Mouse (Mus musculus) MEL (cell line): Measurements from ENCODE around the gene Nkx2-3. TPM values are rescaled to one million over a fixed set of nuclear protein-coding genes. Genes with fewer than 3 reads are reported as not detected.

Experiments used
- DNase-seq: peaks from one replicate; pipeline ENCODE4 v3.0.0; 2011; ENCODE audit warnings: low read depth, low spot score
- H3K27ac ChIP-seq: 2 replicates; pipeline ENCODE4 v1.5.1; 2012; ENCODE audit warnings: low read depth, mild to moderate bottlenecking, control low read depth, low read length, moderate library complexity; ENCODE audit not compliant: control insufficient read depth
- H3K27me3 ChIP-seq, 2 experiments: fragments of 150-350 bp in 1 of 2; sonication (generic) in 1 of 2; 2 replicates each; pipeline ENCODE4 v1.6.1; 2012; ENCODE audit warnings: low read length in 2 of 2, mild to moderate bottlenecking in 2 of 2, improper control_type of control experiment in 1 of 2, moderate library complexity in 1 of 2; ENCODE audit not compliant: insufficient read depth in 2 of 2, control insufficient read depth in 1 of 2
- H3K36me3 ChIP-seq, 2 experiments: 2 replicates each; pipeline ENCODE4 v1.6.1; 2012 to 2014; ENCODE audit warnings: low read length in 2 of 2, improper control_type of control experiment in 1 of 2, inconsistent platforms in 1 of 2, mild to moderate bottlenecking in 1 of 2; ENCODE audit not compliant: insufficient read depth in 2 of 2, control insufficient read depth in 1 of 2
- H3K4me1 ChIP-seq, 2 experiments: fragments of 150-350 bp in 1 of 2; sonication (generic) in 1 of 2; 2 replicates each; pipeline ENCODE4 v1.6.1; 2012; ENCODE audit warnings: low read length in 2 of 2, improper control_type of control experiment in 1 of 2, mild to moderate bottlenecking in 1 of 2; ENCODE audit not compliant: insufficient read depth in 2 of 2, control insufficient read depth in 1 of 2
- H3K4me3 ChIP-seq, 2 experiments: fragments of 150-350 bp in 1 of 2; sonication (generic) in 1 of 2; 2 replicates each; pipeline ENCODE4 v1.5.1; 2012; ENCODE audit warnings: low read depth in 2 of 2, low read length in 2 of 2, mild to moderate bottlenecking in 2 of 2, moderate library complexity in 2 of 2, control low read depth in 1 of 2, improper control_type of control experiment in 1 of 2; ENCODE audit not compliant: control insufficient read depth in 1 of 2, insufficient read depth in 1 of 2
- H3K79me2 ChIP-seq: 2 replicates; pipeline ENCODE4 v1.6.1; 2012; ENCODE audit warnings: mild to moderate bottlenecking, low read length, moderate library complexity; ENCODE audit not compliant: control insufficient read depth, poor library complexity, insufficient read depth
- H3K9ac ChIP-seq: 2 replicates; pipeline ENCODE4 v1.6.1; 2012; ENCODE audit warnings: low read depth, mild to moderate bottlenecking, control low read depth, low read length, moderate library complexity; ENCODE audit not compliant: control insufficient read depth, poor library complexity, severe bottlenecking
- H3K9me3 ChIP-seq: fragments of 150-350 bp; sonication (generic); replicated peaks from 2 replicates; pipeline ENCODE4 v1.6.1; 2012; ENCODE audit warnings: mild to moderate bottlenecking, low read length, improper control_type of control experiment, moderate library complexity; ENCODE audit not compliant: insufficient read depth
- EP300 ChIP-seq, 2 experiments: IDR thresholded peaks; 2 replicates each; pipeline ENCODE4 v1.6.1; 2011; ENCODE audit warnings: improper control_type of control experiment in 2 of 2, low read length in 2 of 2, low read depth in 1 of 2, mild to moderate bottlenecking in 1 of 2
- HCFC1 ChIP-seq: IDR thresholded peaks from 2 replicates; pipeline ENCODE4 v1.6.1; 2012; ENCODE audit warnings: low read depth, mild to moderate bottlenecking, inconsistent platforms, low read length, improper control_type of control experiment, moderate library complexity
- MAX ChIP-seq: IDR thresholded peaks from 2 replicates; pipeline ENCODE4 v1.6.1; 2011; ENCODE audit warnings: low read length, improper control_type of control experiment
- MEF2A ChIP-seq: IDR thresholded peaks from 2 replicates; pipeline ENCODE4 v1.6.1; 2014; ENCODE audit warnings: low read depth, mild to moderate bottlenecking, inconsistent platforms, low read length, improper control_type of control experiment; ENCODE audit not compliant: poor library complexity, insufficient replicate concordance, severe bottlenecking; ENCODE audit errors: extremely low read depth
- MXI1 ChIP-seq: IDR thresholded peaks from 2 replicates; pipeline ENCODE4 v1.6.1; 2011; ENCODE audit warnings: mild to moderate bottlenecking, low read depth, low read length, improper control_type of control experiment
- NRF1 ChIP-seq: IDR thresholded peaks from 2 replicates; pipeline ENCODE4 v1.6.1; 2014; ENCODE audit warnings: low read depth, mild to moderate bottlenecking, inconsistent platforms, low read length, improper control_type of control experiment, moderate library complexity; ENCODE audit not compliant: poor library complexity, insufficient read depth, severe bottlenecking
- POLR2AphosphoS5 ChIP-seq: IDR thresholded peaks from 2 replicates; pipeline ENCODE4 v1.6.1; 2012; ENCODE audit warnings: low read depth, borderline replicate concordance, mild to moderate bottlenecking, inconsistent platforms, low read length, moderate library complexity, mixed read lengths
- SMC3 ChIP-seq: IDR thresholded peaks from 2 replicates; pipeline ENCODE4 v1.6.1; 2011; ENCODE audit warnings: low read depth, low read length, improper control_type of control experiment
- USF1 ChIP-seq: IDR thresholded peaks from 2 replicates; pipeline ENCODE4 v1.6.1; 2014; ENCODE audit warnings: low read depth, mild to moderate bottlenecking, inconsistent platforms, low read length, improper control_type of control experiment, moderate library complexity
- USF2 ChIP-seq, 2 experiments: IDR thresholded peaks; 2 replicates each; pipeline ENCODE4 v1.6.1; 2011 to 2012; ENCODE audit warnings: improper control_type of control experiment in 2 of 2, low read length in 2 of 2, borderline replicate concordance in 1 of 2, inconsistent platforms in 1 of 2, low read depth in 1 of 2, mild to moderate bottlenecking in 1 of 2; ENCODE audit not compliant: insufficient read depth in 1 of 2
- ZC3H11A ChIP-seq: IDR thresholded peaks from 2 replicates; pipeline ENCODE4 v1.6.1; 2012; ENCODE audit warnings: low read depth, mild to moderate bottlenecking, inconsistent platforms, low read length, improper control_type of control experiment
- ZMIZ1 ChIP-seq: IDR thresholded peaks from 2 replicates; pipeline ENCODE4 v1.6.1; 2012; ENCODE audit warnings: low read depth, mild to moderate bottlenecking, inconsistent platforms, low read length, improper control_type of control experiment, moderate library complexity
- ZNF384 ChIP-seq: IDR thresholded peaks from 2 replicates; pipeline ENCODE4 v1.6.1; 2012; ENCODE audit warnings: low read depth, mild to moderate bottlenecking, inconsistent platforms, low read length, improper control_type of control experiment
- polyA plus RNA-seq, 2 experiments: library from polyadenylated mRNA; stranded (reverse) in 1 of 2; unstranded in 1 of 2; fragments of >175 nt in 1 of 2; fragments of >200 nt in 1 of 2; gene quantifications; 2 replicates each; pipeline versions ENCODE4 v1.2.1 to v1.2.4; 2012; ENCODE audit warnings: low replicate concordance in 2 of 2, low read depth in 1 of 2; ENCODE audit not compliant: insufficient read length in 2 of 2, insufficient read depth in 1 of 2, missing spikeins in 1 of 2
- total RNA-seq: library from RNA; depleted of rRNA; stranded (reverse); fragments of 300-350 nt; gene quantifications from 2 replicates; pipeline ENCODE4 v1.2.3, GENCODE M21; 2012

The Nkx2-3 gene
- total and polyA plus RNA-seq, 3 experiments = not detected

GRCm38 (mm10) chr19:43616415-43616861, 4.3 kb downstream of the Nkx2-3 start:
- TF ChIP-seq POLR2AphosphoS5 = no peak
- TF ChIP-seq NRF1 = no peak
- no peak for TF ChIP-seq ZNF384
- no peak for TF ChIP-seq MEF2A
- TF ChIP-seq EP300 (IDR thresholded peaks at IDR 0.05; ENCODE audit: low read depth in 1 of 2, low read length in 2 of 2) = no peak
- Histone ChIP-seq H3K36me3 (no peaks in the 10 kb centered on the region), H3K79me2 (no peaks in the 10 kb centered on the region), H3K4me3 (no peak overlapping the region), H3K27me3 (peaks cover 0 to 2% of the 10 kb centered on the region in 2 experiments; a peak in 1 of 4 replicates), H3K9ac (no peak overlapping the region), H3K27ac (no peak overlapping the region), H3K9me3 (no peaks in the 10 kb centered on the region), H3K4me1 (no peaks in the 10 kb centered on the region)
- no peak for DNase-seq

DNA sequence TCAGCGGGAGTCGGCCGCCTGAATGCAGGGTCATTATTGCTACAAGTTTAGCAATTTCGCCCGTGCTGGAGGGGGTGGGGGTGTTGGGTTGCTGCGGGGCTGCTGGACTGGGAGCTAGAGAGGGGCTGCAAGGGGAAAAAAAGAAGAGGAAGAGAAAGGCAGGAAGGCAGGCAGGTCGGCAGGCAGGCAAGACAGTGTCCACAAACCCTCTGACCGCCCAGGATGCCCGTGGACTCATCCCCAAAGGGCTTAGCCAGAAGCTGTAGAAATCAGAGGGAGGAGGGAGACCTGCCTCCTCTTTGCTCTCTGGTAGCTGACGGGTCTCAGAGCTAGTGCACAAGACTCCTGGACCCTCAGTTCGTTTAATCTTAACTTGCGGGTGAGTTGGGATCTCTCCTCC, 4.8 kb downstream of the Nkx2-3 start:
- H3K27me3 ChIP-seq = peaks cover 0 to 4% of the 10 kb centered on the region in 2 experiments; a peak in 2 of 4 replicates
- no peaks in the 10 kb centered on the region for H3K9me3 ChIP-seq
- H3K79me2 ChIP-seq = no peaks in the 10 kb centered on the region
- no peak overlapping the region for H3K27ac ChIP-seq
- no peaks in the 10 kb centered on the region for H3K36me3 ChIP-seq
- DNase-seq = no peak
- no peak overlapping the region for H3K4me3 ChIP-seq
- H3K9ac ChIP-seq = no peak overlapping the region
- H3K4me1 ChIP-seq = no peaks in the 10 kb centered on the region
- TF ChIP-seq ZC3H11A (no peak), POLR2AphosphoS5 (no peak), USF2 (IDR thresholded peaks at IDR 0.05; ENCODE audit: borderline replicate concordance in 1 of 2, insufficient read depth in 1 of 2, low read depth in 1 of 2, low read length in 2 of 2) (no peak), SMC3 (no peak), USF1 (no peak), MXI1 (no peak), HCFC1 (no peak), MEF2A (no peak), ZMIZ1 (no peak), MAX (no peak)
